Mouse (Mus musculus) liver, adult (tissue): ENCODE results near the gene Tomm6.

ENCODE experiments used
- GATA4 ChIP-seq: IDR thresholded peaks from 2 replicates; pipeline ENCODE4 v1.6.1; 2014; ENCODE audit warnings: mild to moderate bottlenecking, low read length; ENCODE audit not compliant: insufficient replicate concordance

Tomm6 gene

DNA sequence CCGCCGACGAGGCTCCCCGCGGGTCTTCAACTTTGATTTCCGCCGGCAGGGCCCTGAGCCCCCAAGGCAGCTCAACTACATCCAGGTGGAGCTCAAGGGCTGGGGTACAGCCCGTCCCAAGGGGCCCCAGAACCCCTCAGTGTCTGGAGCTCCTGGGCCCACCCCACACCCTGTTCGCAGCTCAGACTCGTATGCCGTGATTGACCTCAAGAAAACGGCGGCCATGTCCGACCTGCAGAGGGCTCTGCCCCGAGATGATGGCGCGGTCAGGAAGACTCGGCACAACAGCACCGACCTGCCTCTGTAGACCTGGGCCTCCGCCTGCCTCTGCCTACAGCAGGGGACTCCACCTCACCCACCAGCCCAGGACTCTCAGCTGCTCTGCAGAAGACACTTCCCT lies 15.4 kb upstream of the Tomm6 start:
- TF ChIP-seq GATA4: no peak

DNA sequence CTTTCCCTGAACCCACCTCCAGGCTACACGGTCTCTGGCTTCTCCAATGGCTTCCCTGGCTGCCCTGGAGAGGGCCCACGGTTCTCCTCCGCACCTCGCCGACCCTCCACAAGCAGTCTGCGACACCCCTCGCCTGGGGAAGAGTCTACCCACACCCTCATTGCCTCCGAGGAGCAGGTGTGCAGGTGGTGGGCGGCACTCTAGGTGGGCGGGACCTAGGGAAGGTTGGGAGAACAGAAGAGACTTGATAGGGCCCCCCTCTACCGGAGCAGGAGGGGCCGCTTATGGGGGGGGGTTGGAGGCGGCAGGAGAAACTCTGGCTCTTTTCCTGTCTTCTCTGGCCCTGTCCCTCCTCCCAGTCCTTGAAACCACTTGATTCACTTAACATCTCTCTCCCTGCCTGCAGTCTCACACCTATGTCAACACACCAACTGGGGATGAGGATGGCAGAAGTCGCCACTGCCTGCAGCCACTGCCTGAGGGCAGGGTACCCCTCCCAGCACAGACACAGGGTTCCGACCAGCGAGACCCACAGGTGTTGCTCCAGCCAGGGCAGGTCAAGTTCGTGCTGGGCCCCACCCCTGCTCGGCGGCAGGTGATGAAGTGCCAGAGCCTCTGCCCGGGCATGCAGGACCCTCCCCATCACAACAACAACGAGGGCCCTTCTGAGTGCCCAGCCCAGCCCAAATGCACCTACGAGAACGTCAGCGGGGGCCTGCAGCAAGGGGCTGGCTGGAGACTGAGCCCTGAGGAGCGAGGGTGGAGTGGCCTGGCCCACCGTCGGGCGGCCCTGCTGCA lies 14.6 kb upstream of the Tomm6 start:
- TF ChIP-seq GATA4: no peak

DNA sequence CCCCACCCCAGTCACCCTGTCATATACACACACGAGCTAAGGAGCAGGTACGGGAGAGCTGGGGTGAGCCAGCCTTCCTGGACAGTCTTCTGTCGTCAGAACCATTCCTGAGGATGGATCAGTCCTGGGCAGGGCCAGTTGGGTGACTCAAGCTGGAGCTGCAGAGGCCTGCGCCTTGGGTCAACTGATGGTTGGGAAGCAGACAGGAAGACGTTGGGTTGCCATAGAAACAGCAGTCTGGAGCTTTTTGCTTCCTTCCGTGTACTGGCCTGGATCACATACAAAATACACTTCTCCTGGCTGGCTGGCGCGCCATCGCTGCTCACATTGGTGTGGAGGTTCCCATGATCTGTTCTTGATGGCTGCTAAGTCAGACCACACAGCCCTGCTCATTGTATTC lies 13.6 kb upstream of the Tomm6 start:
- no peak for TF ChIP-seq GATA4

DNA sequence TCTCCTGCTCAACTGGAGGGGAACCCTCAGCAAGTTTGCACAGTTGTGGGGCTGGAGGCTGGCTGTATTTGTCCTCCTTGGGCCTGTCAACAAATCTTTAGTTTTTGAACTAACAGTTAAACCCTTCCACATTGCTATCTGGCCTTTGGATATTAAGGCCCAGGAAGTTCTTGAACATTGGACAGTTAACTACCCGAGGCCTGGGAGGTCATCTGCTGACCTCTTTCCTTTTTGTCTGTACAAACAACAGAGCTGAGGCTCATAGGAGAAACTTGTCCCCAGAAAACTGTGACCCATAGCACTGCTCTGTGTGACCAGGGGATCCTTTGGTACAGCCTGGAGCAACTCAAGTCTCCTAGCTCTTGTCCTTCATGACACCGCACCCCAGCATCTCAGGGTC lies 10.9 kb upstream of the Tomm6 start:
- no peak for TF ChIP-seq GATA4

DNA sequence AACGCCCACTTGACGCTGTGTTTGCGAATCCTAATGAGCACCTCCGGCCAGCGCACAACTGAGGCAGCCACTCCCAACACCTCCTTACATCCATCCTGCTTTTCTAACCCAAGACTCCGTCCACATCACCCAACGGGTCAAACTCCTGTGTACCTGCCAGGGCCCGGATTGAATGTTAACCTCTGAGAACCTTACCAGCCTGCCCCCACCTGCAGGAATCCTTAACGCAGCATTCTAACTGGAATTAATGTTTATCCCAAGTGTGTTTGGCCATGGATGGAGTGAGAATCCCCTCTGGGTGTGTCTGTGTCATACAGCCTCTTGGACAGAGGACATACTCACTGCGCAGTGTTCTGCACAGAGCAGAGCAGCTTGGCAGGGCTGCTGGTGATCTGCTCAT lies 10.0 kb upstream of the Tomm6 start:
- TF ChIP-seq GATA4: no peak

DNA sequence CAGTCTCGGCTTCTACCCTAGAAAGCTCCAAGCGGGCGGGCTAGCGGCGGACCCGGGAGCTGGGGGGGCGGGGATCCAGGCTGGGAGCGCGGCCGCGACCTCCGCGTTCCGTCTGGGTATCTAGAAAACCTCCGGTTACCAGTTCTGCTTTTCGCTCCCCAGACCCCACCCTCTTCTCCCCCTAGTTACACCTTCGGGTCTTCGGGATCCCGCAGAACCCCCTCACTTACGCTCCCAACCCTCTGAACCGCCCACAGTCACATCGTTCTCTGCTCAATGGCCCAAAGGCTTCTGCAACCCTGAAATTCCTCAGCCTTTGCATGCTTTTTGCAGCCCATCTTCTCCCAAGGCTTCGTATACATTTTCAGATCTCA lies 7.1 kb upstream of the Tomm6 start:
- no peak for TF ChIP-seq GATA4

DNA sequence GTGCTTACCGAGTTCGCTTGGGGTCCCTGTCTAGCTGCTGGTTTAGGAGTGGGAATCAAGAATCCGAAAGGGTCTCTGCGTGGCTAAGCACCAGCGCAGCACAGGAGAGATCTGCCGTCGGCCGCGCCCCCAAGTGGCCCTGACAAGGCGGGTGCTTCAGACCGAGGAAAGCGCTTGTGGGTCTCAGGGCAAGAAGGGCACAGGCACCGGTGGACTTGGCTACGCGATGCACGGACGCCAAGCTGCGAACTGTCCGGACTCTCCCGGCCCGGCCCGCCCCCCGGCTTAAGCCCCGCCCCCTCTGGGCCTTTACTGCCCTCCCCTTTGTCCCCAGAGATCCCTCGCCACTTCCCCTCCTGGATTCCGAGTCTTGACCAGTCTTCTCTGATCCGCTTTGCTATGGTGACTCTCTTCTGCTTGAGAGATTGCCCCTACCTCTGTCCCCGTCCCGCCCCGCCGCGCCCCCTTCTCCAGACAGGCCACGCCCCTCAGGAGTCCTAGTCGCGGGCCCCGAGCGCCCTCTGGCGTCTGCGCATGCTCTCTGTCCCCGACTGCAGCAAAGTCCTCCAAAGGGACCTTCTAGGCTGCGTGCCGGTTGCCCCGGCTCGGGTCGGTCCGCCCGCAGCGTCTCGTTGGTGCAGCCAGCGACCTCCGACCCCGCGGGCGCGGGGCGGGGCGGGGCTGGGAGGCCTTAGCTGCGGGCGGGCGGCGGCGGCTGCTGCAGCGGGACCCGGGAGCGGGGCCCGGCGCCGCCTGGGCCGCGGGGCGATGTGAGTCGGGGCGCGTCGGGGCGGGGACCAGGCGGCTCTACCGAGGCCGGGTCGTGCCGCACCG lies 6.5 kb upstream of the Tomm6 start, which contains the start of gene Prickle4:
Gene Prickle4 (minus strand): TSS at position 234 of the 834 bp plus-strand sequence.
- no peak; the same call in 1 of the 2 replicates for TF ChIP-seq GATA4

DNA sequence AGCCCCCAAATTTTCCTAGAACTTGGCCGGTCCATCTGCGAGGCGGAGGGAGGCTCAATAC lies 6.1 kb upstream of the Tomm6 start, which contains the start of gene Gm21981:
Gene Gm21981 (minus strand): TSS at position 14 of the 61 bp plus-strand sequence.
- no peak for TF ChIP-seq GATA4

DNA sequence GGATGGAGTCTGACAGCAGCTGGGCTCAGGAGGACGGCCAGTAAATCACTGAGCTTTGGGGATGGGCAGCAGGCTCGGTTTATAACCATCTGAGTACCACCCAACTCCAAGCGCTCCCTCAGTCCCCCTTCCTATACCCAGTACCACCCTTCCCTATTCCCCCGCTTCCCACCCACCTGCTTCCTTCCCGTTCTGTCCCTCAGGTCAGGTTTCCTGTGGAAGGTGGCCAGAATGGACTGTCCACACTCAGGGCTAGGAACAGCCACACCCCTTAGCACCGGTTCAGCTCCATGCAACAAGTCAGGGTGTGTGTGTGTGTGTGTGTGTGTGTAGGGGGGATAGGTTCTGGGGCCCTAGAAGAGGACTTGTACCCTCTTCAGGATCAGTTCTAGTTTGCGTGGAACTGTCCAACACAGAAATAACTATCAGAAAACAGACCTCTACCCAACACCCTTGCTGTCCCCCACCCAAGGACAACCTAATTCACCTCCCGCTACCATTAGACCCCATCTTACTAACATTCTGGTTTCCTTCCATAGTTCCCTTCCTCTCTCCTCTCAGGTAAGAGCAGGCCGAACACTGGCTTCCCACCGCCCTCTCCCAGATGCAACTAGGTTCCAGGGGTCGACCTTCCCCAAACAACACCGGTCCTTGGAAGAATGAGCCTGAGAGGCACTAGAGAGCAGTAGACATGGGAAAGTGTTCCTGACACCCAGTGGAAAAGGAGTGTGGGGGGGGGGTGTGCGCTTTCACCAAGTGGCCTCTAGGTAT lies 5.7 kb upstream of the Tomm6 start:
- TF ChIP-seq GATA4: no peak

DNA sequence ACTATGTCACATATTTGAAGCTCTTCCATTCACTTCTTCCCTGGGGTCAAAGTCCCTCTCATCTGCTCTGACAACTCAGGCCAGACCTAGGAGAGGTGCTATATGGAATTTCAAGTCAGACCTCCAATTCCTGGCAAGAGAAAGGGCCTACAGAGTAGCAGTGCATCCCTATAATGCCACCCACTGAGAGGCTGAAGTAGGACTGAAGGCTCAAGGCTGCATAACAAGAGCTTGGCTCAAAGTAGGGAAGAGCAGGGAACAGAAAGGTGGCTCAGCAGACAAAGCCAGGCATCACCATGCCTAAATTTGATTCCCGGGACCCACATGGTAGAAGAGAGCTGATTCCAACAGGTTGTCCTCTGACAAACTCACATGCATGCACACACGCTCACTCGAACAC lies 3.5 kb upstream of the Tomm6 start:
- TF ChIP-seq GATA4: no peak

DNA sequence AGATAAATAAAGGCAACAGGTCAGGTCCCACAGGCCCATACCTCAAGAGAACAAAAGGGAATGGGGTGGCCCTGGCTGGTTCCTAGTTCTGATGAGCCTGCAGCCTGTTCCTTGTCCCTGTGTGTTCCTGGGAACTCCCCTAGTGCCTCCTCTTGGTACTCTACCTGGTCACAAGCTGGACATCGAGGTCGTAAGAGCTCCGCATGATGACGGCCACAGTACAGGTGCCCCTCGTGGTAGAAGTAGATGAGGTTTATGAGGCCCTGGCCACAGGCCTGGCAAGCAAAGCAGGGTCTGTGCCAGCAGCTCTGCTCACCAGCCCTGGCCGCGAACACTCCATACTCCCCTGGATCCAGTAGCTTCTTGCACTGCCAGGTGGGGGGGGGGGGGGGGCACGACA lies 1.7 kb upstream of the Tomm6 start:
- TF ChIP-seq GATA4: no peak

DNA sequence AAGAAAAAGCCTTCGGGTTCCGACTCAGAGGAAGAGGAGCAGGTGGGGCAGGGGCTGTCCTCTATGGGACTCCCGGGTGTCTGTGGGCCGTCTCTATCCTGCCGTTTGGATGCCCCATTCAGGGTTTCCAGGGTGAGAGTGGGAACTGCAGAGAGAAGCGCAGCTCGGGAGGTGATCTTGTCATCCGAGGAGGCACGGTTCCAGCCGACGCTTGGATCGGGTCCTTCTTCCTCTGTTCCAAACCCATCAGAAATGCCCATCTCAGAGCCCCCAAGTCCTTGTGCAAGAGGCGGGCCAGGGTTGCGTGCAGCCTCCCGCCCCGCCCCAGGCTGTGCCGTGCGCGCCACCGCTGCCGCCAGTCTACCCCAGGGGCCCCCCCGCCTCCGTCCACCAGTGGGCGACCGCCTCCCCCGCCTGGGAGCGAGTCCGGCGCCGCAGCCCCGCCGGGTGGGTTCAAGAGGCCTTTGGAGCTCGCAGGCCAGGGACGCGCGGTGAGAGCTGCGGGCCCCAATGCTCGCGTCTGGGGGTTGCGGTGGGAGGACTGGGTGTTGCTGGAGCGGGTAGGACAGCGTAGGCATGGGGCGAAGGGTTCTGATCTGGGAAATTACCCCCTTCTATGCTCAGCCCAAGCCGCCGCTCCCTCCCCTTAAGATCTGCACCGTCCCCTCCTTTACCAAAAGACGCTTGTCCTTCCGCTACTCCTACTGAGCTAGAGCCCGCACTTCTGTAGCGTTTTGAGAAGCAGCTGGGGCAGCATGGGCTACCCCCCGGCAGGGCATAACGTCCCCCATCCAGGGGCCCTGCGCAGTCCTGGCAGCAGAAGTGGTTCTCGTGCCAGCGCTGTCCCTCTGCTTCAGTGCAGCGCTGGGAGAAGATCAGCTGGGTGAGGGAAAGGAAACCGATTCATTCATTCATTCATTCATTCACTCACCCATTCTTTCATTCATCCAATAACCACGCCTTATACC lies 706 bp upstream of the Tomm6 start, which contains the start of gene Frs3:
Gene Frs3 (plus strand): TSS at position 423 of the 968 bp plus-strand sequence.
- no peak for TF ChIP-seq GATA4

DNA sequence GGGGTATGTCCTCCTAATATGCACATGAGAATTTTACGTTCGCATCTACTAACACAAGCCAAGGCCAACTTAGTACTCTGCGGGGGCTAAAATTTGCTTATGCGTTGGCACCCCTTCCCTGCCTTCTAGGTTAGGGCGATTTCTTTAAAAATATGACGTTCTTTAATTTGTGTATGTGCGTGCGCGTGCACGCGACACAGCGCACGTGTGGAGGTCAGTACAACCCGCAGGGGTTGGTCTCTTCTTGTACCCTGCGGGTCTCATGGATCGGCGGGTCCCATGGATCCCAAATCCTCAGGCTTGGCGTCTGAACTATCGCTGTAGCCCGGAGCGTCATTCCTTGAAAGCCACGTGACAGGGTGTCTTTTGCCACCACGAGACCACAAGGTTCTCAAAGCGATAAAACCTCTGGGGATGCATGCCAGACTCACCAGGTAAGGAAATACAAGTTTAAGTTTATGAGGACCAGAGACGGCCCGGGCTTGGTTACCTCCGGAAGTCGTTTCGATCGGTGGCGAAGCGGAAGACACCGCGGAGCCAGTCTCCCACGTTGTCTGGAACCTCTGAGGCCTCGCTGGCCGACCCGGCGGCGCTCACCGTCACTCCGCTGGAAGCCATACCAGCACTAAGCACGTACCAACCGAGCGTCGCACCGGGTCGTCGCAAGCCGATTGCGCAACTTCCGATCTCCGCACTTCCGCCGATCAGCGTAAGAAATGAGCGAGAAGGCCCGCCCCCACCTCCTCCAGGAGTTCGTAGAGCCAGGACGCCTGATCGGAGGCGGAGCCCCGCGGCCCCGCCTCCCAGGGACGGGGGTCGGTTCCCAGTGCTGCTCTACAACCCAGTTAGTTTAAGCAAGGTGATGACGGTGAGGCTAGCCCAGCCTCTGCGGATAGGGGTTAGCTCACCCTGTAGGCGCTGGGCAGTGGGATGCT lies 510 bp downstream of the Tomm6 start:
- no peak; the same call in 1 of the 2 replicates for TF ChIP-seq GATA4

DNA sequence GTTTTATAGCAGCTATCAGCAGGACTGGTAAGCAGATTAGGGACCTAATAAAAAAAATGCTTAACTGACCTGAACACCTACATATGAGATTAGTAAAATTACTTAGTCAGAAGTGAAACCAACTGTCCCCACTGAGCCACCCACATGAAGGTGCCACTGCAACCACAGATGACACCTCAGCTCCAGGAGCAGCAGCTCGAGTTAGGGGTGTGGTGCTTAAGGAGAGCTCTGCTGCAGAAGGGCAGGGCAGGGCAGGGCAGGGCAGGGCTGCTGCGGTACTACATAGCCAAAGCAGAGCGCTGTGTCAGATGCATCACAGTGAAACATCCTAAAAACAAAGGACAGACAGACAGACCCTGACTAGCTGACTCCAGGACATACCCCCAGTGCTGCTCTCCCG lies 5.3 kb downstream of the Tomm6 start:
- no peak for TF ChIP-seq GATA4

DNA sequence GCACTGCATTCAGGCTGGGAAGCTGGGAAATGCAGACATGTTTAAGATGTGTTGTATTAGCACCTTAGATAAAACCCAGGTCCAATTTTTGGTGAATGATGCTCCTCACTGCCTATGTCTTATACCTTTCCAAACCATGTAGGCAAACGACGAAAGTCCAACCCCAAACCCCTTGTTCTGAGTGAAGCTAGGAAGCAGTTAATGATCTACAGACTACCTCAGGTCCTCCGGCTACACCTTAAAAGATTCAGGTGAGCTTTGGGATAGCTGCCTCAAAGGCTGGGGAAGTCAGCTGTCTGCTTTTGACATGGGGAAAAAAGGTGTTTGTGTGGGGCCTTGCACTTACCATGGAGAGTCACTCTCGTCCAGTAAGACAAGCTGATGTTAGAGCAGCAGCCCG lies 9.5 kb downstream of the Tomm6 start:
- no peak for TF ChIP-seq GATA4
